Mouse (Mus musculus) right cerebral cortex, adult 18-20 months (tissue): ENCODE measurements around the gene Gm28048.

Experiments
- DNase-seq: peaks from one replicate; pipeline ENCODE4 v3.0.0; 2022; ENCODE audit warnings: mixed read lengths

Gene Gm28048

GRCm38 (mm10) chr11:22792149-22792548, 189.7 kb downstream of the Gm28048 start:
- DNase-seq: no peak

GRCm38 (mm10) chr11:22791726-22792125, 190.2 kb downstream of the Gm28048 start:
- no peak for DNase-seq

- no peak for DNase-seq
These were observed 194.1 kb downstream of the Gm28048 start for GRCm38 (mm10) chr11:22787833-22788232.
